ENCODE assay signal across 8 mouse cellular contexts in the genomic region with DNA sequence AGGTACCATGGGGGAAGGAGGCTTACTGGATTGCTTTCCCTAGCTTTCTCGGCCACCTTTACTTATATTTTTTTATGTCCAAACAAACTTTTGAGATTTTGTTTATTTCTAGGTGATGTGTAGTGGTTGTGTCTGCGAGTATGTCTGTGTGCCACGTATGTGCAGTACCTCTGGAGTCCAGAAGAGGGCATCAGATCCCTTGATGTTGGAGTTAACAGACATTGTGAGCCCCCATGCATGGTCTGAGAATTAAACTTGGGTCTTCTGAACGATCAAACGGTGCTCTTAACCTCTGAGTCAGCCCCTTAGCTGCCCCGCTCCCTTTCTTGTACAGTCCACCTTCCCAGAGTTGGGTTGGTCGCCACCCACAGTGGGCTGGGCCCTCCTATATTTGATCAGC. TPM values are rescaled to one million over a fixed set of nuclear protein-coding genes. Genes with fewer than 3 reads are reported as not detected.
A peak's percentile ranks its signal among the peaks of the same experiment; 100 is the strongest.
DNase-seq lines count a peak whose midpoint lies in the region; TF ChIP-seq lines count a peak whose summit lies in the region.
"Had no signal": no experiment of that assay in that cellular context is flagged by ENCODE, and none has a peak within 500 bp of the region (broad histone marks: within the 10 kb centered on the region; RNA-seq: fewer than 3 reads in every experiment).

No protein-coding gene starts in this region.

- no peak overlapping the region for H3K27ac ChIP-seq in left cerebral cortex, adult 2 months

- TF ChIP-seq CTCF in left cerebral cortex, adult 2 months (IDR thresholded peaks at IDR 0.05) = peak; percentile 56
- peak; percentile 92 for TF ChIP-seq CTCF in E14TG2a.4 (conservative IDR thresholded peaks at IDR 0.05; ENCODE audit: low read length)

- H3K4me1 ChIP-seq in E14TG2a.4 (replicated peaks; ENCODE audit: low read depth, low read length) = peaks cover 63% of the 10 kb centered on the region

- H3K27me3 ChIP-seq in E14TG2a.4 (ENCODE audit: insufficient read depth, low read length) = no peaks in the 10 kb centered on the region

- no peaks in the 10 kb centered on the region for H3K36me3 ChIP-seq in E14TG2a.4 (ENCODE audit: insufficient read depth, low read length)

- H3K9me3 ChIP-seq in E14TG2a.4 (ENCODE audit: low read length) = peaks cover 17% of the 10 kb centered on the region

- no peak for DNase-seq in left cerebral cortex, adult 2 months (ENCODE audit: extremely low spot score in 1 of 2, low spot score in 2 of 2)
- no peak for DNase-seq in left cerebral cortex, adult 9 months (ENCODE audit: low spot score in 2 of 2)
- DNase-seq in R1 (ENCODE audit: low read depth, low spot score) = peak; percentile 77
- DNase-seq in spleen, postnatal 4 days (ENCODE audit: low spot score in 2 of 2) = peak; percentile 44 to 75
- no peak for DNase-seq in yolk sac, embryonic 10.5 days (ENCODE audit: low spot score)
- DNase-seq in left cerebral cortex, adult 8-10 months (ENCODE audit: low spot score in 2 of 2) = no peak

- intact Hi-C loops in left cerebral cortex, adult 2 months (cut with DNase I) = no loop called here

- H3K4me3 ChIP-seq in left cerebral cortex, adult 2 months = no peak overlapping the region
- no peak overlapping the region for H3K4me3 ChIP-seq in E14TG2a.4 (replicated peaks; ENCODE audit: low read length)
- H3K4me3 ChIP-seq: myocyte had no signal

RNA-seq across cellular contexts. Expression of a gene that starts 4.4 kb away (rescaled TPM):
- 100 to 1,000 TPM; 194 to 203 TPM for total RNA-seq in left cerebral cortex, adult 2 months (2021)
- 100 to 1,000 TPM; 162 to 210 (median 176) TPM for total RNA-seq in left cerebral cortex, adult 8-10 months (2022)

Comparison
In these comparisons a context has a peak if more than half of its experiments do, and no peak if none do; other contexts are left out.
1. DNase-seq: peak in R1 (single experiment) and spleen, postnatal 4 days (2 of 2); none in left cerebral cortex, adult 2 months (0 of 2), left cerebral cortex, adult 9 months (0 of 2), yolk sac, embryonic 10.5 days (single experiment) and left cerebral cortex, adult 8-10 months (0 of 2).